Mouse (Mus musculus) 416B (cell line): ENCODE measurements around the gene Cox19.

Source experiments
- DNase-seq: peaks from one replicate; pipeline ENCODE4 v3.0.0; 2011; ENCODE audit warnings: low read depth

Gene Cox19

GRCm38 (mm10) chr5:139327634-139328020, 23.6 kb downstream of the Cox19 start:
- DNase-seq, result peak; percentile 67

- DNase-seq, result no peak
Measured at GRCm38 (mm10) chr5:139326986-139327633, 24.1 kb downstream of the Cox19 start.

GRCm38 (mm10) chr5:139326111-139326696, 25.0 kb downstream of the Cox19 start:
- peak; percentile 48 for DNase-seq

- peak; percentile 82 for DNase-seq
Measured at GRCm38 (mm10) chr5:139325395-139325966, 25.7 kb downstream of the Cox19 start, which contains the start of gene Adap1. Adap1 (minus strand) TSS chr5:139325622.

GRCm38 (mm10) chr5:139324691-139325394, 26.4 kb downstream of the Cox19 start:
- peak; percentile 77 for DNase-seq

- peak; percentile 66 for DNase-seq
Measured at GRCm38 (mm10) chr5:139324045-139324491, 27.1 kb downstream of the Cox19 start.

GRCm38 (mm10) chr5:139323260-139323924, 27.8 kb downstream of the Cox19 start:
- peak; percentile 77 for DNase-seq

- no peak for DNase-seq
Measured at GRCm38 (mm10) chr5:139321331-139321730, 29.9 kb downstream of the Cox19 start.

GRCm38 (mm10) chr5:139320424-139320823, 30.8 kb downstream of the Cox19 start:
- DNase-seq, result no peak

- DNase-seq, result no peak
Measured at GRCm38 (mm10) chr5:139317751-139318504, 33.3 kb downstream of the Cox19 start.

GRCm38 (mm10) chr5:139316982-139317675, 34.1 kb downstream of the Cox19 start:
- DNase-seq, result no peak

GRCm38 (mm10) chr5:139314941-139315642, 36.1 kb downstream of the Cox19 start:
- peak; percentile 50 for DNase-seq

- no peak for DNase-seq
Measured at GRCm38 (mm10) chr5:139313536-139313935, 37.7 kb downstream of the Cox19 start.

GRCm38 (mm10) chr5:139311822-139312221, 39.4 kb downstream of the Cox19 start:
- DNase-seq, result no peak

- DNase-seq, result no peak
Measured at GRCm38 (mm10) chr5:139310477-139310876, 40.7 kb downstream of the Cox19 start.

GRCm38 (mm10) chr5:139309946-139310345, 41.3 kb downstream of the Cox19 start:
- peak; percentile 80 for DNase-seq

- DNase-seq, result peak; percentile 35
Measured at GRCm38 (mm10) chr5:139303646-139304061, 47.6 kb downstream of the Cox19 start.

GRCm38 (mm10) chr5:139302101-139302500, 49.1 kb downstream of the Cox19 start:
- no peak for DNase-seq

- no peak for DNase-seq
Measured at GRCm38 (mm10) chr5:139297745-139298144, 53.5 kb downstream of the Cox19 start.

- no peak for DNase-seq
Measured at GRCm38 (mm10) chr5:139297092-139297491, 54.1 kb downstream of the Cox19 start.
